Mouse (Mus musculus) MEL (cell line): ENCODE data around the gene Nfatc4.

Experiments
- BHLHE40 ChIP-seq: IDR thresholded peaks from 2 replicates; pipeline ENCODE4 v1.6.1; 2012; ENCODE audit warnings: low read depth, mild to moderate bottlenecking, inconsistent platforms, low read length, improper control_type of control experiment, borderline replicate concordance
- CTCF ChIP-seq, 3 experiments: IDR thresholded peaks in 2 of 3; conservative IDR thresholded peaks in 1 of 3; 2 replicates each; pipeline ENCODE4 v1.5.1; 2011 to 2012; ENCODE audit warnings: low read length in 3 of 3, low read depth in 2 of 3, mild to moderate bottlenecking in 2 of 3, improper control_type of control experiment in 1 of 3, inconsistent platforms in 1 of 3, mixed read lengths in 1 of 3, moderate library complexity in 1 of 3; ENCODE audit not compliant: control insufficient read depth in 1 of 3, insufficient read depth in 1 of 3, poor library complexity in 1 of 3, severe bottlenecking in 1 of 3
- E2F4 ChIP-seq: IDR thresholded peaks from 2 replicates; pipeline ENCODE4 v1.6.1; 2011; ENCODE audit warnings: low read depth, low read length, improper control_type of control experiment, borderline replicate concordance
- MEF2A ChIP-seq: IDR thresholded peaks from 2 replicates; pipeline ENCODE4 v1.6.1; 2014; ENCODE audit warnings: low read depth, mild to moderate bottlenecking, inconsistent platforms, low read length, improper control_type of control experiment; ENCODE audit not compliant: poor library complexity, insufficient replicate concordance, severe bottlenecking; ENCODE audit errors: extremely low read depth
- NRF1 ChIP-seq: IDR thresholded peaks from 2 replicates; pipeline ENCODE4 v1.6.1; 2014; ENCODE audit warnings: low read depth, mild to moderate bottlenecking, inconsistent platforms, low read length, improper control_type of control experiment, moderate library complexity; ENCODE audit not compliant: poor library complexity, insufficient read depth, severe bottlenecking
- POLR2A ChIP-seq, 2 experiments: IDR thresholded peaks; 2 replicates each; pipeline ENCODE4 v1.6.1; 2011 to 2012; ENCODE audit warnings: low read length in 2 of 2, mild to moderate bottlenecking in 2 of 2, control low read depth in 1 of 2, improper control_type of control experiment in 1 of 2, low read depth in 1 of 2, moderate library complexity in 1 of 2; ENCODE audit not compliant: control insufficient read depth in 1 of 2, insufficient read depth in 1 of 2, poor library complexity in 1 of 2
- RAD21 ChIP-seq: IDR thresholded peaks from 2 replicates; pipeline ENCODE4 v1.6.1; 2011; ENCODE audit warnings: mild to moderate bottlenecking, low read depth, low read length, improper control_type of control experiment
- TCF12 ChIP-seq: IDR thresholded peaks from 2 replicates; pipeline ENCODE4 v1.6.1; 2014; ENCODE audit warnings: low read depth, mild to moderate bottlenecking, inconsistent platforms, low read length, improper control_type of control experiment, moderate library complexity

GRCm38 (mm10) chr14:55862970-55863369 lies 40.0 kb downstream of the Nfatc4 start:
- no peak for TF ChIP-seq TCF12
- TF ChIP-seq E2F4, result no peak
- TF ChIP-seq CTCF (IDR thresholded peaks at IDR 0.05 in 2 of 3, conservative IDR thresholded peaks at IDR 0.05 in 1 of 3; ENCODE audit: control insufficient read depth in 1 of 3, insufficient read depth in 1 of 3, low read depth in 2 of 3, low read length in 3 of 3, poor library complexity in 1 of 3, severe bottlenecking in 1 of 3), result no peak
- no peak for TF ChIP-seq RAD21
- TF ChIP-seq POLR2A (IDR thresholded peaks at IDR 0.05; ENCODE audit: control insufficient read depth in 1 of 2, insufficient read depth in 1 of 2, low read depth in 1 of 2, low read length in 2 of 2, poor library complexity in 1 of 2), result no peak
- TF ChIP-seq NRF1, result no peak
- TF ChIP-seq MEF2A, result no peak
- TF ChIP-seq BHLHE40, result no peak
